Mouse (Mus musculus): ENCODE measurements at regions not wholly inside any gene's neighbourhood (a gene's known extent, or its start where the extent isn't known, plus 50 kb on each side); places are given as distances from the start of the nearest gene placed in this dataset.

GRCm38 (mm10) chr2:169351547-169351946 is 236.0 kb downstream of the Gm11011 start:
- no peak for DNase-seq (ENCODE audit: low read depth, low spot score)

- no peak for DNase-seq (ENCODE audit: low read depth, low spot score)
Measured at GRCm38 (mm10) chr2:169346107-169346506, 241.4 kb downstream of the Gm11011 start.

- no peak for DNase-seq (ENCODE audit: low read depth, low spot score)
Measured at GRCm38 (mm10) chr2:169319521-169319920, 268.0 kb downstream of the Gm11011 start.

GRCm38 (mm10) chr2:169314396-169314930 is 273.1 kb downstream of the Gm11011 start:
- no peak for DNase-seq (ENCODE audit: low read depth, low spot score)

- DNase-seq (ENCODE audit: low read depth, low spot score): no peak
Measured at GRCm38 (mm10) chr2:169311821-169312220, 275.7 kb downstream of the Gm11011 start.

- no peak for DNase-seq (ENCODE audit: low read depth, low spot score)
Measured at GRCm38 (mm10) chr2:169311356-169311755, 276.2 kb downstream of the Gm11011 start.

GRCm38 (mm10) chr2:169304360-169304759 is 283.2 kb downstream of the Gm11011 start:
- no peak for DNase-seq (ENCODE audit: low read depth, low spot score)

GRCm38 (mm10) chr2:169300966-169301365 is 286.6 kb downstream of the Gm11011 start:
- no peak for DNase-seq (ENCODE audit: low read depth, low spot score)

GRCm38 (mm10) chr2:169300411-169300810 is 287.1 kb downstream of the Gm11011 start:
- DNase-seq (ENCODE audit: low read depth, low spot score): no peak

- no peak for DNase-seq (ENCODE audit: low read depth, low spot score)
Measured at GRCm38 (mm10) chr2:169297841-169298627, 289.5 kb downstream of the Gm11011 start.

- DNase-seq (ENCODE audit: low read depth, low spot score): no peak
Measured at GRCm38 (mm10) chr2:169297226-169297625, 290.3 kb downstream of the Gm11011 start.

- no peak for DNase-seq (ENCODE audit: low read depth, low spot score)
Measured at GRCm38 (mm10) chr2:169293351-169293750, 294.2 kb downstream of the Gm11011 start.

GRCm38 (mm10) chr2:169288891-169289605 is 298.5 kb downstream of the Gm11011 start:
- no peak for DNase-seq (ENCODE audit: low read depth, low spot score)

GRCm38 (mm10) chr2:169286701-169287100 is 300.8 kb downstream of the Gm11011 start:
- no peak for DNase-seq (ENCODE audit: low read depth, low spot score)

GRCm38 (mm10) chr2:169282508-169283117 is 304.9 kb downstream of the Gm11011 start:
- no peak for DNase-seq (ENCODE audit: low read depth, low spot score)

- DNase-seq (ENCODE audit: low read depth, low spot score): no peak
Measured at GRCm38 (mm10) chr2:169275371-169275770, 312.2 kb downstream of the Gm11011 start.

GRCm38 (mm10) chr2:169274101-169274500 is 313.4 kb downstream of the Gm11011 start:
- DNase-seq (ENCODE audit: low read depth, low spot score): no peak

GRCm38 (mm10) chr2:169272622-169273021 is 314.9 kb downstream of the Gm11011 start:
- DNase-seq (ENCODE audit: low read depth, low spot score): no peak

GRCm38 (mm10) chr2:169272018-169272417 is 315.5 kb downstream of the Gm11011 start:
- no peak for DNase-seq (ENCODE audit: low read depth, low spot score)

- DNase-seq (ENCODE audit: low read depth, low spot score): no peak
Measured at GRCm38 (mm10) chr2:169260636-169261035, 305.2 kb upstream of the Zfp64 start.

GRCm38 (mm10) chr2:169244572-169244971 is 289.2 kb upstream of the Zfp64 start:
- no peak for DNase-seq (ENCODE audit: low read depth, low spot score)

GRCm38 (mm10) chr2:169243981-169244380 is 288.6 kb upstream of the Zfp64 start:
- DNase-seq (ENCODE audit: low read depth, low spot score): no peak

Measured in retina, adult 2 months (tissue).